Mouse (Mus musculus): ENCODE data around the gene Scn5a. TPM values are rescaled to one million over a fixed set of nuclear protein-coding genes. Genes with fewer than 3 reads are reported as not detected.

Gene Scn5a
- total and polyA plus RNA-seq, 3 experiments = 0.03 TPM; not detected in 2

GRCm38 (mm10) chr9:119563617-119564016, 15.2 kb downstream of the Scn5a start:
- H3K9ac ChIP-seq (ENCODE audit: control insufficient read depth, low read depth, low read length, poor library complexity, severe bottlenecking) = no peak overlapping the region
- no peaks in the 10 kb centered on the region for H3K27me3 ChIP-seq (ENCODE audit: control insufficient read depth in 1 of 2, insufficient read depth in 2 of 2, low read length in 2 of 2)
- H3K4me1 ChIP-seq (ENCODE audit: control insufficient read depth in 1 of 2, insufficient read depth in 2 of 2, low read length in 2 of 2) = no peaks in the 10 kb centered on the region
- no peak for DNase-seq (ENCODE audit: low read depth, low spot score)
- no peak overlapping the region for H3K27ac ChIP-seq (ENCODE audit: control insufficient read depth, low read depth, low read length)
- H3K4me3 ChIP-seq (ENCODE audit: control insufficient read depth in 1 of 2, insufficient read depth in 1 of 2, low read depth in 2 of 2, low read length in 2 of 2) = no peak overlapping the region
- no peaks in the 10 kb centered on the region for H3K79me2 ChIP-seq (ENCODE audit: control insufficient read depth, insufficient read depth, low read length, poor library complexity)
- TF ChIP-seq CTCF (IDR thresholded peaks at IDR 0.05 in 2 of 3, conservative IDR thresholded peaks at IDR 0.05 in 1 of 3; ENCODE audit: control insufficient read depth in 1 of 3, insufficient read depth in 1 of 3, low read depth in 2 of 3, low read length in 3 of 3, poor library complexity in 1 of 3, severe bottlenecking in 1 of 3) (no peak), NELFE (IDR thresholded peaks at IDR 0.05; ENCODE audit: low read depth, low read length) (no peak), USF1 (IDR thresholded peaks at IDR 0.05; ENCODE audit: low read depth, low read length) (no peak), E2F4 (IDR thresholded peaks at IDR 0.05; ENCODE audit: borderline replicate concordance, low read depth, low read length) (no peak), RCOR1 (IDR thresholded peaks at IDR 0.05; ENCODE audit: low read depth, low read length) (no peak), POLR2AphosphoS2 (IDR thresholded peaks at IDR 0.05; ENCODE audit: low read length) (no peak)
- no peaks in the 10 kb centered on the region for H3K36me3 ChIP-seq (ENCODE audit: control insufficient read depth in 1 of 2, insufficient read depth in 2 of 2, low read length in 2 of 2)
- no peaks in the 10 kb centered on the region for H3K9me3 ChIP-seq (replicated peaks; ENCODE audit: insufficient read depth, low read length)

GRCm38 (mm10) chr9:119562256-119562655, 16.6 kb downstream of the Scn5a start:
- no peaks in the 10 kb centered on the region for H3K79me2 ChIP-seq (ENCODE audit: control insufficient read depth, insufficient read depth, low read length, poor library complexity)
- no peaks in the 10 kb centered on the region for H3K4me1 ChIP-seq (ENCODE audit: control insufficient read depth in 1 of 2, insufficient read depth in 2 of 2, low read length in 2 of 2)
- no peaks in the 10 kb centered on the region for H3K36me3 ChIP-seq (ENCODE audit: control insufficient read depth in 1 of 2, insufficient read depth in 2 of 2, low read length in 2 of 2)
- no peaks in the 10 kb centered on the region for H3K27me3 ChIP-seq (ENCODE audit: control insufficient read depth in 1 of 2, insufficient read depth in 2 of 2, low read length in 2 of 2)
- DNase-seq (ENCODE audit: low read depth, low spot score) = no peak
- no peak overlapping the region for H3K4me3 ChIP-seq (ENCODE audit: control insufficient read depth in 1 of 2, insufficient read depth in 1 of 2, low read depth in 2 of 2, low read length in 2 of 2)
- no peaks in the 10 kb centered on the region for H3K9me3 ChIP-seq (replicated peaks; ENCODE audit: insufficient read depth, low read length)
- no peak for TF ChIP-seq RCOR1 (IDR thresholded peaks at IDR 0.05; ENCODE audit: low read depth, low read length)
- no peak for TF ChIP-seq TAL1 (IDR thresholded peaks at IDR 0.05; ENCODE audit: low read length)
- TF ChIP-seq KAT2A (conservative IDR thresholded peaks at IDR 0.05; ENCODE audit: low read depth, low read length) = no peak
- TF ChIP-seq ZNF384 (IDR thresholded peaks at IDR 0.05; ENCODE audit: low read depth, low read length) = no peak
- no peak for TF ChIP-seq MAZ (IDR thresholded peaks at IDR 0.05; ENCODE audit: low read depth, low read length)
- TF ChIP-seq EP300 (IDR thresholded peaks at IDR 0.05; ENCODE audit: low read depth in 1 of 2, low read length in 2 of 2) = no peak
- TF ChIP-seq E2F4 (IDR thresholded peaks at IDR 0.05; ENCODE audit: borderline replicate concordance, low read depth, low read length) = no peak
- TF ChIP-seq POLR2A (IDR thresholded peaks at IDR 0.05; ENCODE audit: control insufficient read depth in 1 of 2, insufficient read depth in 1 of 2, low read depth in 1 of 2, low read length in 2 of 2, poor library complexity in 1 of 2) = no peak
- TF ChIP-seq SIN3A (IDR thresholded peaks at IDR 0.05; ENCODE audit: low read length) = no peak
- no peak for TF ChIP-seq CHD2 (IDR thresholded peaks at IDR 0.05; ENCODE audit: low read length)
- no peak for TF ChIP-seq MAX (IDR thresholded peaks at IDR 0.05; ENCODE audit: low read length)
- TF ChIP-seq GATA1 (IDR thresholded peaks at IDR 0.05; ENCODE audit: low read depth, low read length) = no peak
- no peak for TF ChIP-seq MEF2A (IDR thresholded peaks at IDR 0.05; ENCODE audit: extremely low read depth, insufficient replicate concordance, low read depth, low read length, poor library complexity, severe bottlenecking)
- TF ChIP-seq NELFE (IDR thresholded peaks at IDR 0.05; ENCODE audit: low read depth, low read length) = no peak
- TF ChIP-seq JUND (IDR thresholded peaks at IDR 0.05; ENCODE audit: low read depth, low read length) = no peak
- TF ChIP-seq ZMIZ1 (IDR thresholded peaks at IDR 0.05; ENCODE audit: low read depth, low read length) = no peak
- TF ChIP-seq ZC3H11A (IDR thresholded peaks at IDR 0.05; ENCODE audit: low read depth, low read length) = no peak
- no peak for TF ChIP-seq BHLHE40 (IDR thresholded peaks at IDR 0.05; ENCODE audit: borderline replicate concordance, low read depth, low read length)
- H3K27ac ChIP-seq (ENCODE audit: control insufficient read depth, low read depth, low read length) = no peak overlapping the region
- H3K9ac ChIP-seq (ENCODE audit: control insufficient read depth, low read depth, low read length, poor library complexity, severe bottlenecking) = no peak overlapping the region
